Comparison of ENCODE assay signal across 8 mouse cellular contexts in genomic region chr8:20433236-20433635, GRCm38 (mm10).
DNase-seq lines count a peak whose midpoint lies in the region.

No protein-coding gene starts in this region.

- peak; percentile 27 for DNase-seq in T-cell, adult 2 months (ENCODE audit: low spot score)
- peak; percentile 31 to 32 for DNase-seq in gastrocnemius, adult 8-10 months (ENCODE audit: low spot score in 2 of 2)
- DNase-seq in heart, adult 9 months (ENCODE audit: low spot score in 2 of 2) = peak; percentile 27
- DNase-seq in kidney, adult 18-20 months = peak; percentile 2
- peak; percentile 7 for DNase-seq in ovary, postnatal 36 days (ENCODE audit: low spot score)
- DNase-seq in testis, postnatal 14 days (ENCODE audit: low spot score) = peak; percentile 4
- DNase-seq in thymus, postnatal 36 days = peak; percentile 13 to 16
- peak; percentile 11 for DNase-seq in urinary bladder, postnatal 25 days (ENCODE audit: low spot score)

Comparison
In these comparisons a context has a peak if more than half of its experiments do, and no peak if none do; other contexts are left out.
1. Peak in every context shown above with its lines: DNase-seq.